Mouse (Mus musculus) kidney, adult 11 months (tissue): Measurements from ENCODE around the gene Hspb11.

ENCODE experiments used
- DNase-seq: peaks from one replicate; pipeline ENCODE4 v3.0.0; 2022

The Hspb11 gene

DNA sequence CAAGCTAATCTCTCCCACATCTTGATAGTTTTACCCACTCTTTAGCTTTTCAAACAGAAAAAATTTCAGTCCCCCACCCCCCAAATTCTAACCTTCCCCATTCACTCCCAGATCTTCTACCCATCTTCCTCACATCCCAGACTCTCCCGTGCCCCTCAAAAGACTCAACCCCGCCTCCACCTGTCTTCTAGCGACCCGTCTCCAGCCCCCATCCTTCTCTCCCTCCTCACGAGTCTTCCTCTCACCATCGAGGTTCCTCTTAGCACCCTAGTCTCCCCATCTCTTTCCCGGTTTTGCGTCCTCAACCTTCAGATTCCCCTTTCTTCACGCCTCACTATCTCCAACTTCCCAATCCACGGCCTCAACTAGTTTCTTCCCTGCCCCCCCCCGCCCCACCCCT, 871 bp upstream of the Hspb11 start:
- peak; percentile 15 for DNase-seq

DNA sequence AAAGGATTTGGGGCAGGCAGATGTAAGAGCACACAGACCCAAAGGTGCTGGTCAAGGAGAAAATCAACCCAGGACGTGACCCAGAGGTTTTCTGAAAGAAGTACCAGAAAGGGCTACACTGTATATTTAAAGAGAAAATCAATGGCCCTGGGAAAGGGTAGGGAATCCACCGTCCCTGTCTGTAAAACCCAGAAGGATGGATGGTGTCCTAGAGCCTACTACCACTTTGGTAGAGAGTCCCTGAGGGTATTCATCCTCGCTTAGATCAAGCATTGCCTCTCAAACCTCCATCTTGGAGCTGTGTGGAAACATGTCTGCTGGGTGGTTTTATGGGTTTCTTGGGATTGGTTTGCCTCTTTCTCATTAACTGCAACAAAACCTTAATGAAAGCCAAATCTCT, 1.0 kb downstream of the Hspb11 start:
- no peak for DNase-seq

DNA sequence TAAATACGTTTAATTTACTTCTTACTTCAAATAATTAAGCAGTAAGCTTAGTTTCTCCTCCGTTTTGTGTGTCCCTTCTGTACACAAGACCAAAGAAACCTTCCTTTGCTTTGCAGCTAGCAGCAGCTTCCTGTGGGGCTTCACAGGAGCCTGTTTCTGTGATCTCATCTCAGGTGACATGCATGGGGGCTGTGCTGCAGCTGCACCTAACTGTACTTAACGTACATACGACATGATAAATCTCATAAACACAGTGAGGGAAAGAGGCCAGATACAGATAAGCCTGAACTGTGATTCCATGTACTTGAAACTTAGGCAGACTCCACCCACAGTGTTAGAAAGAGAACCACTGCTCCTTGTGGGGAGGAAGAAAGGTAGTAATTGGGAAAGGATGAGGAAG, 6.6 kb downstream of the Hspb11 start:
- no peak for DNase-seq

DNA sequence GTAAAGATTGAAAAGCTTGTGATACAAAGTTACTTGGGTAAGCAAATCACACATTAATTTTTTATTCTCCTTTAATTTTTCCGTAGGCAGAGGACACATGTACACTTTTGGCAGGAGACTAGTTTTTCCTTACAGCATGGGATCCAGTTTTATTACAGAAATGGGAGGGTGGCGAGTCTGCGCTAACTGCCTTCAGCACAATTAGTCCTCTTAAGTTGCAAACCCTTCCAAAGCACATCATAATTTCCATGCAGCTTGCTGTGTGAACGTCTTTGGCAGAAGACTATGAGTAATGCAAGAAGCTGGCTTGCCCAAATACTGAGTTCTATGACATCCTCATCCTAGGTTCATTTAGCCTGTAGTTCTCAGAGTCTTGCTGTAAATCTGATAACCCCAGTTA, 20.3 kb downstream of the Hspb11 start:
- DNase-seq = no peak

DNA sequence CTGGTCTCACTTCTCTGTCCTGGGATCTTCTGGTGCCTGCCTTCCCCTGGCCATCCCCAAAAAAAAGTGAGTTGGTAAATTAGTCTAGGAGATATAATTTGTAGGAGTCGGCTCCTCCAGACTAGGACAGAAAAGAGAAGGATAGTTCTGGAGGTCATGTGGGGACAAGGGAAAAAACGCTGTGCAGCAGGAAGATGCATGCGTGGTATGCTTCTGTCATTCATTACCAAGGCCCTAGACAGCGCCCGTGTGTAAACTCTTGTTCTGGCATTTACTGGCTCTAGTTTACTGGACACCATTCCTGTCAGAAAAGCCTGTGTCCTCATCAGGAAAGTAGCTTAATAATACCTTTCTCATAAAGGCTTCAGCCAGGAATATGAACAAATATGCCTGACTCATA, 21.1 kb downstream of the Hspb11 start:
- peak; percentile 53 for DNase-seq

DNA sequence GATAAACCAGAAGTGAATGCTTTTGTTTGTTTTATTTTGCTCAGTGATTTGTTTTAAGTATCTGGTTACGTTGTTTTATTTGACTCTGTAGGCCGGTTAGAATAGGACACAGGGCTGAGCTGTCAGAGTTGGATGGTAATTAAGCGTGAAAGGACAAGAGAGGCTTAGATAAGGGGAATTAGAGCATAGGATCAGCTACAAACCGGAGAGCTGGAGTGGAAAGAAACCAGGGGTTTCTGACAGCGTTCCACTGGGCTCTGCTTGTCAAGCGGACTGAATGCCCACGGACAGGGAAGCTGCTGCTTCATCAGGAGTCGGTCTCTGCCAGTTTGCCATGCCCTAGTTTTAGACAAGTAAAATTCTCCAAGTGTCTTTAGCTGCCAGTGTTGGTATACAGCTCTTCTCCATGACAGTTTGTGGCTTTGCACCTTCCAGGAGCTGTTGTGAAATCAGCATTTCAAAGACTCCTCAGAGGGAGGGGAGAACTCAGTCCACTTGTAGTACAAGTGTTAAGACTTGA, 24.9 kb downstream of the Hspb11 start:
- no peak for DNase-seq

DNA sequence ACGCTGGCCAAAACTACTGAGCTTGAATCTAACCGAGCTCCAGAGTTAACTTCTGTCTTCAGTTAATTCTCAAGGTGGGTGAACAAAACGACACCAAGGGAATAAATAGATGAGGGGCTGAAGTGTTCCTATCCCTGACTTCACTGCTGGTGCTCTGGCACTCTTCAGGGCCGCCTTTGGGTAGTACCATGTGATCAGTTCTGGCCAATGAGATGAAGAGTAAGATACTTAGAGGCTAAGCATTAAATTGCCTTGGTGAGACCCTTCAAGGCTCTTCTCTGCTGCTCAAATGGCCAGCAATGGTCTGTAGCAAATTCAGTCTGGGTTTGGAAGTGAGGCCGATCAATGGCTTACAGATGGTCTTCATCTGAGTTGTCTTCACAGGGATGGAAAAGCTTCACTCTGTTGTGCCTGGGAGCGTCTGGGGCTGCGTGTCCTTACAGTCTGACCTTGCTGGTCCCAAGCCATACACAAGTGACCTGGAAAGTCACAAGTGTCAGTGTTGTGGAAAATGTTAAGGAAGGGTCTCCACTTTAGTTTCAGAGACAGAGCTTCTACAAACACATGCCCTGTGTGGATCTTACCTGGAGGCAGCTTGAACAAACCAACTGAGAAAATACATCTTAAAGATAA, 27.6 kb downstream of the Hspb11 start:
- DNase-seq = no peak

DNA sequence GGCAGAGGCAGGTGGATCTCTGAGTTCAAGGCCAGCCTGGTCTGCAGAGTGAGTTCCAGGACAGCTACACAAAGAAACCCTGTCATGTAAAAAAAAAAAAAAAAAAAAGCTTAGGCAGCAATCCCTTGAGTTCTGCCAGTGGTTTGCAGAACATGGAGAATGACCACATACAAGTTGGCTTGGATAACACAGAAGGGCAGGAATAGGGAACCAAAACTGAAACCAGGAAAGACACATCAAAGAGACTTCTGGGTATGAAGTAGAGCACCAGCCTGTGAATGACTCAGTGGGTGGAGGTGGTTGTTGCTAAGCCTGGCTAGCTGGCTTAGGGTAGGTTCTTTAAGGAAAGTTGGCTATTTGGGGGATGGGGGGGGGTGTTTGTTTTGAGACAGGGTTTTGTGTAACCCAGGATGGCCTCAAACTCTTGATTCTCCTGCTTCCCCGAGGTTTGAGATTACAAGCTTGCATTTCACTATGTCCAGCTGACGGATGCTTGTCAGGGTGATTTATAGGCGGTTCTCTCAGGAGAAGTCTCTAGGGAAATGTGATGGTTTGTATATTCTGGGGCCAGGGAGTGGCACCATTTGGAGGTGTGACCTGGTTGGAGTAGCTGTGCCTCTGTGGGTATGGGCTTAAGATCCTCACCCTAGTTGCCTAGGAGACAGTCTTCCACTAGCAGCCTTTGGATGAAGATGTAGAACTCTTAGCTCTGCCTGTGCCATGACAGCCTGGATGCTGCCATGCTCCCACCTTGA, 32.2 kb downstream of the Hspb11 start:
- DNase-seq = no peak

DNA sequence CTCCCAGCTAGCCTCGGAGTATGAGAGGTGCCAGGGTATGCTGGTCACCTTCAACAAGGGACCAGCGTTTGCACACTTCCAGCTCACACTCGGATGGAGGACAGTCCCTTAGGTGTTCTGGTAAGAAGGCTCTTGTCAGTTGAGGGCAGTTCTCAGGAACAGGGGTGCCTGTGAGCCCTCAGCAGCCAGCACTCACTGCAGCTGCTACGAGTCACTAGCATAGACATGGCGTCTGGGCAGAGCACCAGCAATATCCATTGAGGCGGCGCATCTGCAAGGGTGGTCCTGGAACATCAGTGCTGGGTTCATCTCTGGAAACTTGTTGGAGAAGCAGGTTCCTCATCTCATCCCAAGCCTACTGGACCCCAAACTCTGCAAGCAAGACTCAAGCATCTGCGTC, 33.0 kb downstream of the Hspb11 start:
- no peak for DNase-seq

DNA sequence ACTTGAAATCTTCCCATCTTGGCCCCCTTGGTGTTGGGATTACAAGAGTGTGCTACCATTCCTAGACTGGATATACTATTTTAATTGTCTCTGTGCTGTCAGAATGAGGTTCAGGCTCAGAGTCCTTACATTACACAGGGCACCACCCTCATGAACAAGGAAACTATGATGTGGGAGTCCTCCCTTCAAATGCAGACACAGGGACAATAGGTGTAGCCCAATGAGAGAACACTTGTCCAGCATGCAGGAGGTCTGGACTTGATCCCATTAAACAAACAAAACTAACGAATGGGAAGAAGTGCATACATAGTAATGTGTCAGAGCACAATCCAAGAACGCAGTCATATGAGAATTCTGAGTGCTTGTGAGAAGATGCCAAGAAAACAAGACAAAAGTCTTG, 34.1 kb downstream of the Hspb11 start:
- DNase-seq = no peak

DNA sequence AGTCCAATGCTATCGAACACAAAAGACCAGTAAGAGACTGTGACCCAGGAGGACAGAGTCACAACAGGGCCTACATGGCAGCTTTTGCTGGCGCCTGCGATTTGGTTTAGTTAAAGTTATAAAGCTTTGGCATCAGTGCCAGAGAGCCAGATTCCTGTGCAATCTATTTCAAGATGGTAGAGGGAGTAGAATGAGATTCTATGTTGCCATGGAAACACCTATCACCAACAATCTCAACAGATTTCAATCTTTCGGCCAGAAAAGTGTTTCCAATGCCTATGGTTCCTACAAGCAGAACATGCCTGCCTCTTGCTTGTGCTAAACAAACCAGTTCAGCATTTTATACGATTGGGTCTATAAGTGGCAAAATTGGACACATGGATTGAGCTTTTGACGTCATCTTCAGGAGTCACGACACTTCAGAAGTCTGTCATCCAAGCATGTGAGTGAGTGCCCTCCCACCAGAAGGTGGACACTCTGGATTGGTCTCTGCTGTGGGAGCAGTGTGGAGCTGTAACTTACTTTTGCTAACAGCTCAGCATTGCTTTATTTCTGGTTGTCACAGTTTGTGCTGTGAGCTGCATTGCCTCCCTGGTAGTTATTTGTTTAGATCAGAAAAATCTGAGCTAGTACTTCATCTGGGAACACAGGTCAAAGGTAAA, 38.3 kb downstream of the Hspb11 start:
- DNase-seq = no peak

DNA sequence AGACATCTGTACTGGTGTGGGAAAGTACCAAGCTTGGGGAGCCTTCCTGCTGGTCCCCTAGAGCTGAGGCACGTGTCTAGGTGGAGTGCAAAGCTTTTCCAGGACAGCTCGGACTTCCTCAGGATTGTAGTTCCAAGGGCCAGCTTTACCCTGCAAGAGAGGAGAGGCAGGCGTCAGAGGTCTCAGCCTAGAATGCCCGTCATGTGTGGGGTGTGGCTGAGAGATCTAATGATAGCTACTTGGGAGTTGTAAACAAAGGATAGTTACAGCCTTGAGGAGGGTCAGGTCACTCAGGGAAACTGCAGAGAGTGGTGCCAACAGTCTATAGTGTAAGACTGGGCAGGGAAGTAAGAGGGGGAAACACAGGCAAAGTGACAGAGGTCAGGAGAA, 38.9 kb downstream of the Hspb11 start:
- DNase-seq = no peak

DNA sequence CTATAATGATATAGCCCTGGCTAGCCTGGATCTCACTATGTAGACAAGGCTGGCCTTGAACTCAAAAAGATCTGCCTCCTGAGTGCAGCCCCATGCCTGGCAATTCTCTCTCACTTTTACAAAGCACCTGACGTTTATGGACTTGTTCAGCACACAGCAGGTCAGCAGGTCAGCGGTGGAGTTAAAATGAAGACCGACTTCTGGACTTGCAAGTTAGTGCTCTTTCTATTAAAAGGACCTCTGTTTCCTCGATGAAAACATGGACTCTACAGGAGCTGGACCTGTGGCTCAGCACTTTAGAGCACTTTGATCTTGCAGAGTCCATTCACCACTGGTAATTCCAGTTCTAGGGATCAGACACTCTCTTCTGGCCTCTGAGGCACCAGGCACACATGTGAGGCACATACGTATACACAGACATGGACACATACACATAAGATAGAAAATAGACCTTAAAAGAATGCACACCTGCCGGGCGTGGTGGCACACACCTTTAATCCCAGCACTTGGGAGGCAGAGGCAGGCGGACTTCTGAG, 44.7 kb downstream of the Hspb11 start:
- DNase-seq = peak; percentile 63

DNA sequence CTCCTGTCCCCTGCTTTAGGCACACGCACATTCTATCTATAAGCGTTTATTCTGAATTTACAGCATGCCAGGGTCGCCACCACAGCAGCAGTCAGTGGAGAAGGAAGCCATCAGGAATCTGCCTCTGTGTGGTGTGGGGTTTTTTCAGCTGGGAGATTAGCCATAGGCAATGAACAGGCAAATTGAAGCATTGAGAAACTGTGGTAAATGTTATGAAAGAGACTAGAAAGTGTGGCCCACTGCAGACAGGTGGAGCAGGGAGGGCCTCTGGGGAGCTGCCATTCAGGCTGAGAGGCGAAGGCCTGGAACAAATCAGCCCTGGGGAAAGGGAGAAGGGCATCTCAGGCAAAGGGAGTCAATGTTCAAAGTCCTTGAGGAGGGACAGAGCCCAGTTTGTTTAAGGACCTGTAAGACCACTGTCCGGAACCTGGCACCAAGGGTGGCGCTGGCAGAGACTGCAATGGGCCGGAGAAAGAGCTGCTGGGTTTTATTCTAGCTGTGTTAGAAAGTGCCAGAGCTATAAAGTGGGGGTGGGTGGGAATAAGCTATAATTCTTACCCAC, 46.5 kb downstream of the Hspb11 start:
- DNase-seq = peak; percentile 84

DNA sequence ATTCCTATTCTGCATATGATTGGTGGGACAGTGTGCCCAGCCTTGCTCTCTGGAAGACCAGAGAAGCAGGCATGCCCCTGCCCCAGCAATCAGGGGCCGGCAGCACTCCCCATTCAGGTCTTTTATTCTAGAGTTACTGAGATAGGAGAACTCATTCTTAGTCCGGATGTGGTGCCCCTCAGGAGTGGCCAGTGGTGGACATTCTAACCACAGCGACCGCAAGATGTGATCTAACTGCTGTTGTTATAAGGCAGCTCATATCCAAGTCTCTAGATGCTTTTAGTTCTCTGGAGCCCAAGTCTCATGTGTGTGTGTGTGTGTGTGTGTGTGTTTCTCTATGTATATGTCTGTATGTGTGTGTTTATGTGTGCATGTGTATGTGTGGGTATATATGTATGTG, 47.0 kb downstream of the Hspb11 start:
- no peak for DNase-seq

DNA sequence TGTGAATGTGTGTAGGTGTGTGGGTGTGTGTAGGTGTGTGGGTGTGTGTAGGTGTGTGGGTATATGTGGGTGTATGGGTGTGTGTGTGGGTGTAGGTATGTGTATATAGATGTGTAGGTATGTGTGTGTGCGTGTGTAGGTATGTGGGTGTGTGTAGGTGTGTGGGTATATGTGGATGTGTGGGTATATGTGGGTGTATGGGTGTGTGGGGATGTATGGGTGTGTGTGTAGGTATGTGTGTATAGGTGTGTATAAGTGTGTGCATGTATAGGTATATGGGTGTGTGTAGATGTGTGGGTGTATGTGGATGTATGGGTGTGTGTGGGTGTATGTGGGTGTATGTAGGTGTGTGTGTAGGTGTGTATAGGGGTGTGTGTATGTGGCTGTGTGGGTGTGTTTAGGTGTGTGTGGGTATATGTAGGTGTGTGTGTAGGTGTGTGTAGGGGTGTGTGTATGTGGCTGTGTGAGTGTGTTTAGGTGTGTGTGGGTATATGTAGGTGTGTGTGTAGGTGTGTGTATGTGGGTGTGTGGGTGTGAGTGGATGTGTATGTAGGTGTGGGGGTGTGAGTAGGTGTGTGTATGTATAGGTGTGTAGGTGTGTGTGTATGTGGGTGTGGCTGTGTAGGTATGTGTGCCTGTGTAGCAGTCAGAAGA, 47.6 kb downstream of the Hspb11 start:
- DNase-seq = no peak

DNA sequence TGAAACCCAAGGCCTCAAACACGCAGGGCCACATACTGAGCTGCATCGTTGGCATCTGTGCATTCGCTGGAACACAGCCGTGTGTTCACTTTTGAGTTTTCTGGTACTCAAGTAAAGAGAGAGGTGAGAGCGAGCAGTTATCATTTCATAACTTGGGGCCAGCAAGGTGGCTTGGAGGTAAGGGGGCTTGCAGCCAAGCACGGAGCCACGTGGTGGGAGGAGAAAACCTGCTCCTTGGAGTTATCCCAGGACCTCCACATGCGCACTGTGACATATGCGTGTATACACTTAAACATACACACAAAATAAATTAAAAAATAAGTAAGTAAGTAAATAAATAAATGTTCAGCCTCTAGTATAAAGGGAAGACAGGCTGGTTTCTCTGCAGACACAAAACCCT, 48.8 kb downstream of the Hspb11 start:
- DNase-seq = no peak

DNA sequence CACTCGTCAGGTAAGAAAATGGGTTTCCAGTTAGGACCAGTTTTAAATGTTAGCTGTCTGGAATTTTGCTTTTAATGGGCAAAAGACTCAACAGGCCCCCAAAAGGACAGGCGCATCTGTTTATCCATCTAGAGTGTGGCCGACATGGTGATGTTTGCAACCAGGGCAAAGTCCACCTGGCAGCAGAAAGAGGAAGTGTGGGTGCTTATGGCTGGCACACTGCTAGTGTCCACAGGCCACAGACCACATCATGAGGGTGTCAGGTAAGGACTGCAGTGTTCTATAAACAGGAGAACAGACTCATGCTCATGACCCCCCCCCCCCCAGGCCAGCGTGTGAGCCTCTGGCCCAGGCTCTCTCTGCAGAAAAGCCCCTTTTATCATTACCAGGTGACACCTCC, 49.4 kb downstream of the Hspb11 start:
- DNase-seq = peak; percentile 71

DNA sequence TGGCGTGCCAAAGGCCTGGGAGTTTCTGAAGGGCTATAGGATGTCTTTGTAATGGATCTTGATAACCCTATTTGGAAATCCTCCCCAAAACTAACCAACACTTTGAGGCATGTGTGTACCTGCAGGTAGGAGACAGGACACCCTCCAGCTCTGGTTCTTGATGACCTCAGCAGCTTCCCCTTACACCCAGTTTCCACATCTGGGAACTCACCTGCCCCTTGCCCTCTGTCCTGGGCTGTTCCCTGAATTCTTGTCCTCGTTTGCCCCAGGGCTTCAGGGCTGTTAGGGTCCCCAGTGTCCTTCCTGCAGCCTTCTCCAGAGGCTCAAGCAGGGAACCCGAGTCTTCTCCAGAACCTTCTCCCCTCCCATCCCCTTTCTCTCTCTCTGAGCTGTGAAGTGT, 50.1 kb downstream of the Hspb11 start:
- peak; percentile 35 for DNase-seq

DNA sequence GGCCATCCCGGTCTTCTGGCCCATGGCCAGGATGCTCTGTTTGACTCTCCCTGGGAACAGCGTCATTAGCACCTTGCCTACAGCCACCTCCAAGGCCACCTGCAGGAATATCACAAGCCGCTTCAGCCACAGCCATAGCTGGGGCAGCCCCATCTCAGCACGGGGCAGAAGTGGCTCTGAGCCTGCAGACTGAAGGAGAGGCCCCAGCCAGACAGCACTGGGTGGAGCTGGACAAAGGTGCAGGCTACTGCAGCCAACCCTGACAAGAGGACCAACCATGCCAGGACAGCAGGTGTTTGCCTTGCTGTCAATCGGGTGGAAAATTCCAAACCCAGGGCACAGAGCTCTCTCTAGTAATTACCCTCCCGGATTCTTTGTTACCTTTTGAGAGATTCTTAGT, 53.6 kb downstream of the Hspb11 start, which contains the start of gene Dio1:
Gene Dio1, minus strand, starts transcription at position 204 of the 400 bp plus-strand sequence.
- DNase-seq = peak; percentile 86

DNA sequence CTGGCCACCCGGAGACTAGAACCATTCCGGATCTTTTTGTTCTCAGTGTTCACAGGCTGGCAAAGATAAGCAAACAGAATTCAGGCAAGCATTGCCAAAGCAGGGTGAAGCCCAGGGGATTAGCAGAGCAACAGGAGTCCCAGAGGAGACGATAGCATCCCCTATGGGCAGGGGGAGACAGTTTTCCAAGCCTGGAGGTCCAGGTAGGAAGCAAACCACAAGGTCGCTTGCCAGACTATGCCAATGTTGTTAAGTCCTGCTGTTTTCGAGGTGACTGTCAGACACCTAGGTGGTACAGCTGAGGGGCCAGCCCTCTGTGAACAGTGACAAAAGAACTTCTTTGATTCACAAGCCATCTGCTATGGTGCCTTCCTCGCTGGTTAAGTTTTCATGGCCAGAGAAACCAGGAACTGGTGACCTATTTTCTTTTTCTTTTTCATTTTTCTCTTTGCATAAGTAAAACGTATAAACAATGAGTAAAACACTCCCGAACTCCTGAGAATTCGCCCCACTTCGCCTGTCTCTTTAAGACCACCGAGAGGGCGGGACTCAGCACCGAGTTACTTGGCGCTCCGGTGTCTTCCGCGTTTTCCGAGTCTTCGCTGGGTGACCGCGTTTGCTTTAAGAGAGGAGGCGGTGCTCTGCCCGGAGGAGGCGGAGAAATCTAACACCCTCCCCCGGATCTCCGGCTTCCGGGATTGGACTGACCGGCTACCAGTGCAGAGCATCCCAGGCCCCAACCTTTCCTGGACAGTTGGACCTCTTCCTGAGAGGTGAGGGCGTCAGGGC, 60.5 kb downstream of the Hspb11 start, which contains the start of gene Yipf1:
Gene Yipf1, plus strand, starts transcription at position 674 of the 789 bp plus-strand sequence.
- peak; percentile 93 for DNase-seq

DNA sequence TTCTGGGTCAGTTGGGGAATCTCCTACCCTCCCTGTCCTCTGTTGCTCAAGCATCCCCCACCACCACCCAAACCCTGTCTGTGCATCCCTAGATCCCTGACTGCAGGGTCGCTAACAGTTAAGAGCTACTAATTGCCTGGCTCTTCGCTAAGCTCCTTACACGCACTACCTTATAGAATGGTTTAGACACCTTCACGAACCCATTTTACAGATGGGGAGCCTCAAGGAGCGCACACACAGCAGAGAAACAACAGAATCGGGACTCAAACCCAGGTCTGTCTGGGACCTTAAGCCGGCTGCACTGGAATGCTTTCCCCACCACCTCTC, 61.0 kb downstream of the Hspb11 start:
- no peak for DNase-seq
